Mouse (Mus musculus) liver, postnatal 0 days (tissue): Measurements from ENCODE around the gene Slc39a2. TPM values are rescaled to one million over a fixed set of nuclear protein-coding genes. Genes with fewer than 3 reads are reported as not detected.
A peak's percentile ranks its signal among the peaks of the same experiment; 100 is the strongest.
"Not testable (repeated sequence)": the region's sequence is repeated elsewhere in the genome, so short reads cannot be mapped to it uniquely, and the experiment has no call there.

Experiments
- ATAC-seq: fragments of 200-750 bp; cut with Nextera tagmentation; 2 replicates; pipeline ENCODE4 v1.8.0; 2017; ENCODE audit warnings: mild to moderate bottlenecking, moderate library complexity
- DNase-seq: peaks from one replicate; pipeline ENCODE4 v3.0.0-alpha.2; 2016
- H3K27ac ChIP-seq: fragments of 300-500 bp; sonication (generic); 2 replicates; pipeline ENCODE4 v1.5.1; 2014; ENCODE audit warnings: antibody characterized with exemption, moderate library complexity, mild to moderate bottlenecking, low read depth
- H3K27me3 ChIP-seq: fragments of 300-500 bp; sonication (generic); 2 replicates; pipeline ENCODE4 v1.6.1; 2014; ENCODE audit warnings: low read length, control low read depth, mixed read lengths; ENCODE audit not compliant: insufficient read depth
- H3K36me3 ChIP-seq: fragments of 300-500 bp; sonication (generic); replicated peaks from 2 replicates; pipeline ENCODE4 v1.6.1; 2014; ENCODE audit warnings: mild to moderate bottlenecking, control low read depth, low read length, moderate library complexity, mixed read lengths; ENCODE audit not compliant: insufficient read depth
- H3K4me1 ChIP-seq: fragments of 300-500 bp; sonication (generic); 2 replicates; pipeline ENCODE4 v1.6.1; 2014; ENCODE audit warnings: antibody characterized with exemption, mild to moderate bottlenecking, control low read depth; ENCODE audit not compliant: insufficient read depth
- H3K4me2 ChIP-seq: fragments of 300-500 bp; sonication (generic); 2 replicates; pipeline ENCODE4 v1.6.1; 2014; ENCODE audit warnings: low read depth, mild to moderate bottlenecking, low read length, moderate library complexity, mixed read lengths
- H3K4me3 ChIP-seq: fragments of 300-500 bp; sonication (generic); 2 replicates; pipeline ENCODE4 v1.5.1; 2014; ENCODE audit warnings: low read depth, low read length
- H3K9ac ChIP-seq: fragments of 300-500 bp; sonication (generic); replicated peaks from 2 replicates; pipeline ENCODE4 v1.6.1; 2014; ENCODE audit warnings: mild to moderate bottlenecking, moderate library complexity
- H3K9me3 ChIP-seq: fragments of 300-500 bp; sonication (generic); 2 replicates; pipeline ENCODE4 v1.6.1; 2016; ENCODE audit warnings: mild to moderate bottlenecking, control low read depth, low read length, mixed read lengths
- CTCF ChIP-seq: sonication (generic); IDR thresholded peaks from 2 replicates; pipeline ENCODE4 v1.5.1; 2016; ENCODE audit warnings: antibody characterized with exemption, low read depth
- EP300 ChIP-seq: IDR thresholded peaks from 2 replicates; pipeline ENCODE4 v1.6.1; 2016; ENCODE audit warnings: antibody characterized with exemption, low read depth, mild to moderate bottlenecking
- WGBS: fragments of 180-500 bp; shearing (Covaris S2); extraction: QIAGEN DNeasy Blood & Tissue Kit; methylation state at CpG from one replicate; pipeline ENCODE4 v1.1.7; 2014; ENCODE audit not compliant: insufficient replicate concordance; 5-methylcytosine and 5-hydroxymethylcytosine counted together
- polyA plus RNA-seq: library from polyadenylated mRNA; unstranded; fragments of >200 nt; fragmentation: Nextera tagmentation; extraction: Ambion mirVana; gene quantifications from 2 replicates; pipeline ENCODE4 v1.2.1, GENCODE M21; 2015

Gene Slc39a2
- 0.06 and 0.07 TPM in 2 replicates for polyA plus RNA-seq

- Histone ChIP-seq H3K4me1 (0 out of 2 replicates have a peak, but pooled peaks cover 3% of the 10 kb centered on the region), H3K27ac (no peak within 1 kb of the TSS), H3K36me3 (peaks cover 26% of the 10 kb centered on the region), H3K4me3 (no peak within 1 kb of the TSS), H3K27me3 (no peaks in the 10 kb centered on the region), H3K4me2 (no peak within 1 kb of the TSS), H3K9ac (no peak within 1 kb of the TSS), H3K9me3 (no peaks in the 10 kb centered on the region)
- no peak for ATAC-seq
- no peak for TF ChIP-seq EP300
- no peak for TF ChIP-seq CTCF
- no peak for DNase-seq
- 81% methylated on average over 9 of the region's 9 CpGs for WGBS
Measured at GRCm38 (mm10) chr14:51892191-51892939, at the start of gene Slc39a2. TSS of gene Slc39a2 (plus strand) at chr14:51892889.

DNA sequence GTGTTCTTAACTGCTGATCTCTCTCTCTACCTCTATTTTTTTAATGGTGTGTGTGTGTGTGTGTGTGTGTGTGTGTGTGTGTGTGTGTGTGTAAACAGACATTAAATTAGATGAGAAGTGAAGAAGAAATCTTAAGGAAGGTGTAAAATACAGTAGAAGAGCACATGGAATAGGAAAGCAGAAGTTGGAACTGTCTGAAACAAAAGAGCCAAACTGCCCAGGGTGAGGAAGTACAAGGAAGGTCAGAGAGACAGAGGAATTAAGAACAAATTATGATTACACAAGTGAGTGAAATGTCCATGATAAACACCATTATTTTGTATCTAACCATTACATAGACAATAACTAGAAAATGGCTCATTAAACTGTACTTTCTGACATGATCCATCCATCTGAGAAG, 48.8 kb upstream of the Slc39a2 start:
- Histone ChIP-seq H3K9ac (no peak overlapping the region), H3K27me3 (no peaks in the 10 kb centered on the region), H3K9me3 (no peaks in the 10 kb centered on the region), H3K27ac (no peak overlapping the region), H3K4me1 (no peaks in the 10 kb centered on the region), H3K36me3 (no peaks in the 10 kb centered on the region), H3K4me3 (no peak overlapping the region), H3K4me2 (no peak overlapping the region)
- no peak for DNase-seq
- ATAC-seq = no peak
- TF ChIP-seq CTCF (no peak), EP300 (no peak)

- H3K4me2 ChIP-seq = no peak overlapping the region
- H3K27ac ChIP-seq = no peak overlapping the region
- DNase-seq = no peak
- no peaks in the 10 kb centered on the region for H3K27me3 ChIP-seq
- no peaks in the 10 kb centered on the region for H3K9me3 ChIP-seq
- H3K4me3 ChIP-seq = no peak overlapping the region
- TF ChIP-seq CTCF (no peak), EP300 (no peak)
- no peak for ATAC-seq
- no peaks in the 10 kb centered on the region for H3K36me3 ChIP-seq
- no peak overlapping the region for H3K9ac ChIP-seq
- no peaks in the 10 kb centered on the region for H3K4me1 ChIP-seq
- 68% methylated on average over 3 of the region's 3 CpGs for WGBS
Measured at GRCm38 (mm10) chr14:51846566-51846965, 46.1 kb upstream of the Slc39a2 start.

DNA sequence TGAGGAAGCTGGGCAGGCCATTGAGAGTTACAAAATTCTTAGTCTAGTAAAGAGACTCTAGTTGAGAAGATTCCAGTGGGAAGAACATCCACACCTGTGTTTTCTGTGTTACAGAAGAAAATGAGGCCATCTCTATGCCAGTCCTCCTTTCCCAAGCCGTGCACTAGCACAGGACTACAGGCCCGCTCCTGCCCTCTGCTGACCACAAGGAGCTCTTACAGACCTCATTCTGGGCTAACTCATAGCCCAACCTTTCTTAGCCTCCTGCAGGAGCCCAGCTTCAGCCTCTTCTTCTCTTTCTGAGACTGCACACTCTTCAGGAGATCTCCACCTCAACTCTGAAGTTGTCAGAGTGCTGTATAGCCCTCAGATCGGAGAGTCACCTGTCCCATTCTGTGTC, 41.7 kb upstream of the Slc39a2 start:
- WGBS = 49% methylated on average over 3 of the region's 3 CpGs
- not testable (repeated sequence) for ATAC-seq
- TF ChIP-seq CTCF = peak; percentile 34

GRCm38 (mm10) chr14:51853399-51853798, 39.3 kb upstream of the Slc39a2 start, which contains the start of gene Ear6:
TSS of gene Ear6 (plus strand) at chr14:51853699.
- H3K4me3 ChIP-seq = no peak within 1 kb of the TSS
- no peak for ATAC-seq

More for the DNA sequence above, 41.7 kb upstream of the Slc39a2 start:
- not testable (repeated sequence) for H3K9me3 ChIP-seq, H3K27ac ChIP-seq, H3K4me1 ChIP-seq, H3K9ac ChIP-seq, H3K36me3 ChIP-seq, H3K4me2 ChIP-seq, H3K4me3 ChIP-seq, DNase-seq, H3K27me3 ChIP-seq

GRCm38 (mm10) chr14:51855280-51855679, 37.4 kb upstream of the Slc39a2 start:
- 60% methylated on average over 7 of the region's 7 CpGs for WGBS
- H3K9ac ChIP-seq, H3K4me1 ChIP-seq, H3K4me2 ChIP-seq, H3K36me3 ChIP-seq, H3K27ac ChIP-seq, H3K27me3 ChIP-seq, H3K4me3 ChIP-seq, H3K9me3 ChIP-seq, ATAC-seq, DNase-seq: not testable (repeated sequence)

More at GRCm38 (mm10) chr14:51853399-51853798, 39.3 kb upstream of the Slc39a2 start, which contains the start of gene Ear6:
- Histone ChIP-seq H3K4me2 (no peak within 1 kb of the TSS), H3K9me3 (no peaks in the 10 kb centered on the region), H3K27me3 (no peaks in the 10 kb centered on the region), H3K9ac (no peak within 1 kb of the TSS), H3K4me1 (no peaks in the 10 kb centered on the region), H3K27ac (no peak within 1 kb of the TSS), H3K36me3 (no peaks in the 10 kb centered on the region)
- no peak for DNase-seq
- TF ChIP-seq EP300 = no peak
- no peak for TF ChIP-seq CTCF
